Mouse (Mus musculus): ENCODE measurements around the gene Itpr3. TPM values are rescaled to one million over a fixed set of nuclear protein-coding genes. Genes with fewer than 3 reads are reported as not detected.

Gene Itpr3
- polyA plus RNA-seq (2015; fragmentation: Nextera tagmentation; extraction: Ambion mirVana), result 4.5 and 4.9 TPM in 2 replicates

GRCm38 (mm10) chr17:27056812-27057516, at the start of gene Itpr3:
TSS of gene Itpr3 (plus strand) at chr17:27057304.
- DNase-seq (ENCODE audit: low spot score), result peak; percentile 91

GRCm38 (mm10) chr17:27008277-27008676, 48.8 kb upstream of the Itpr3 start:
- DNase-seq (ENCODE audit: low spot score), result no peak

- no peak for DNase-seq (ENCODE audit: low spot score)
Observed at GRCm38 (mm10) chr17:27011167-27011566, 45.9 kb upstream of the Itpr3 start.

GRCm38 (mm10) chr17:27011998-27012672, 45.0 kb upstream of the Itpr3 start:
- DNase-seq (ENCODE audit: low spot score), result peak; percentile 80

DNA sequence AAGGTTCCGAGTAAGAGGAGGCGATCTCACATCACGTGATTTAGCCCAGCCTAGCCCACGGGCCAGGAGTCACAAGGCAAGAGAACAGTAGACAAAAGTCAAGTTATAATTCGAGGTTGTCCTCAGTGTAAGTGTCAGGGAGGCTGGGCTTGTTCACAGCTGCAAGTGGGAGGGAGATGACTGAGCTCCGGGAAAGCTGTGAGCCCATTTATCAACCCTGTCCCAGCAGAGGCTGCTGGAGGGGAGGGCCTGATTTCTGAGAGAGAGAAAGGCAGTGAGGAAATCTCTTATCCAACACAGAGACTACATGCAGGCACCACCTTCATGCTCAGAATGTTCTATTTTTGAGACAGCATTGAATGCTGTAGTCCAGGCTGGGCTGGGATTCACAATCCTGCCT, 44.2 kb upstream of the Itpr3 start:
- peak; percentile 26 for DNase-seq (ENCODE audit: low spot score)

DNA sequence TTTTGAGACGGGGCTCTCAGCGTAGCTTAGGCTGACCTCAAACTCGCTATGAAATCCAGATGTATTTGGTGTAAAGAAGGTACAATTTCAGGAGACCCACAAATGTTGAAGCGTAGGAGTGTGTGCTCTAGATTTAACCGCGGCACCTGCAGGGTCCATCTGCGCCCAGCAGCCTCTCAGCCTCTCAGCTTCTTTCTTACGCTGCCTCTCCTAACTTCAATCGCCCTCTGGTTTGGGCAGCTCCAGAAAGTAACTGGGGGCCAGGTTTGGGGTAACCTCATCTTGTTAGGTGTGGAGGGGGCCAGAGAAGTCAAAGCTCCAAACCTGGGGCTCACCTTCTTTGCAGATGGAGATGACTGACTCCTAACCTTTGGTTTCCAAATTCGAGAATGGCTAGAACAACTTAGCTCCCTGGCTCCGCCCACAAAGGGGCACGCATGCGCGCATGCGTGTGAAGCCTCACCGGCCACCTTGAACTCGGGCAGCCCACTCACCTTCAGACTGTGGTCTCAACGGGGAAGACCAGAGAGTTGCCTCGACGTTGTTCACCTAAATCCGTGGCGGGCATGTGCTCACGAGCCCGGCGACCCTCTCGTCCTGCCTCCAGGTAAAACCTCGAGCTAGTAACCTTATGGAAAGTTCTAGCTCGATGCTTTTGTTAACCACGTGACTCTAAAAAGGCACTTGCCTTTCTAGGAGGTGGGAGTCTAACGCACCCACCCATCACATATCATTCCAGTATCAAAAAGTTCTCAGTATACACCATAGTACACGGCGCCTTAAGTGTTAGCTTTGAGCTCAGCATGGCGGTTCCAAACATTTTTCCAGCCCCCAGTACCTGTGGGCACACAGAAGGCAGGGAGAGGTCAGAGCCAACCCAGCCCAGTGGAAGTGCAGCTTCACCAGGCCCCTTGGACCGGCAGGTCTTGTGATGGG, 39.3 kb upstream of the Itpr3 start:
- DNase-seq (ENCODE audit: low spot score), result peak; percentile 93

DNA sequence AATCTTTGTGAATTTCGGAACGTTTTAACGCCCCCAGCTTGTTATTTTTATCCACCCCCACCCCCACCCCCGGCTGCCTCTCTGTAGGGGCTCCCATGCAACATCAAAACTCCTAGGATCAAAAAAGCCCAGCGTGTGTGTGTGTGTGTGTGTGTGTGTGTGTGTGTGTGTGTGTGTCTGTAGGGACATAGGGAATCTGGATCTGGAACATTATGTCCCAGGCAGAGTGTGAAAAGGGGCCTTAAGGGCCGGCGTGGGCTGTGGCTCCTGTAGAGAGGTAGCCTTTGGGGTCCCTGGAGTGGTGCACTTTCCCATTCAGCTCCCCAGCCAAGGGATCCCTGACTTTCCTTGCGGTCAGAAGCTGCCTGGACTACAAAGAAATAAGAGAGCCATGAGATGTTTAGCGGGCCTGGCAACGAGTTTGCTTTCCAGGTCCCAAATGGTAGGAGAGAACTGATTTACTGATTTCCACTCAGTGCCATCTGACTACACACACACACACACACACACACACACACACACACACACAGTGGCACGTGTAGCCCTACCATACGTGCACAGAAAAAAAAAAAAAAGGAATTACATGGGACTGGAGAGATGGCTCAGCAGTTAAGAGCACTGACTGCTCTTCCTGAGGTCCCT, 38.4 kb upstream of the Itpr3 start:
- no peak for DNase-seq (ENCODE audit: low spot score)

DNA sequence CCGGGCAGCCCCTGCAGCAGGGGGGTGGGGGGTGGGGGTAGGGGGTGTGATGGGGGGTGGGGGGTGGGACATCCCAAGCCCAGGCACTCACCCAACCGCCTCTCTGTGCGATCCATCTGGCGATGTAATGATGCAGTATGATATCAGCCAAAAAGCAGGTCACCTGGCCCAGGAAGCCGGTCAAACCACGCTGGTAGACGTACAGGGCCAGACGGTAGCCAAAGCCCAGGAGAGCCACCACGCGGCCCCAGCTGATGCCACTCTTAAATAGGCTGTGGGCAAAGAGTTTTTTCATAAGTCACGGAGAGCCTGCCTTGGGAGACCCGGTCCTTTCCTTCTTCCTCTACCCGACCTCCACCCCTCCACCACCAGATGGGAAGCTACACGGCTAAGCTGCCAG, 36.0 kb upstream of the Itpr3 start:
- DNase-seq (ENCODE audit: low spot score), result no peak

DNA sequence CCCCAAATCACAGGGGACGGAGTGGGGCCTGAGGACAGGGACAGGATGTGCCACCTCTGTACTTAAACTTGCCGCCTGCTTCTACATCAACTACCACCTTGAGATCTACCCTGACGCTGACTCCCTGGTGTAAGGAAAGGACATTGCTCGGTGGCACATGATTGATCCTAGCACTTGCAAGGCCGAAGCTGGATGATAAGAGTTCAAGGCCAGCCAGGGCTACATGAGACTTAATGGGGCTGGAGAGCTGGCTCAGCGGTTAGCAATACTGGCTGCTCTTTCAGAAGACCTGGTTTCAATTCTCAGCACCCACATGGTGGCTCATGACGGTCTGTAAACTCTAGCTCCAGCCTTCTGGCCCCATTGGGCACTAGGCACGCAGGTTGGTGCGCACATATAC, 35.4 kb upstream of the Itpr3 start:
- no peak for DNase-seq (ENCODE audit: low spot score)

GRCm38 (mm10) chr17:27023342-27023741, 33.8 kb upstream of the Itpr3 start:
- DNase-seq (ENCODE audit: low spot score), result no peak

DNA sequence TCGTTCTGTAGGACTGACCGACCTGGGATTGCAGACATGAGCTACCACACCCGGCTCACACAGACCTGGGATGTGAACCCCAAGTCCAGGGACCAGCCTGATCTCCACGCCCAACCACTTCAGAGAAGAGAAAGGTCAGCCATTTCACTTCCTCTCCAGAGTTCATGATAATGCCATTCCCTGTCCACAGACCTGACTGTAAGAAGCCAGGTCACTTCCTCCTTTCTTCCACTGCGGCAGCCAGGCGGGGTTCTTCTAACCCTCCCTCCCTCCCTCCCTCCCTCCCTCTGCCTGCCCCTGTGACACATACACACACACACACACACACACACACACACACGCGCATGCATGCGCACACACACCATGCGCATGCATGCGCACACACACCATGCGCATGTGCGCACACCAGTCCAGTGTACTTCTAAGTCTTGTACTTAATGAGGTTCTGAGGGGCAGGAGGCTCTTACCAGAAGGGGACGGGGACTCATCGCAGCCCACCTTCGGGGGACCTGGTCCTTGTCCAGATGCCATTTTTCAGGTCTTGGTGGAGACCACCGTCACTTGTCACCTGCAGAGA, 31.7 kb upstream of the Itpr3 start:
- DNase-seq (ENCODE audit: low spot score), result no peak

GRCm38 (mm10) chr17:27025951-27026350, 31.2 kb upstream of the Itpr3 start:
- DNase-seq (ENCODE audit: low spot score), result no peak

DNA sequence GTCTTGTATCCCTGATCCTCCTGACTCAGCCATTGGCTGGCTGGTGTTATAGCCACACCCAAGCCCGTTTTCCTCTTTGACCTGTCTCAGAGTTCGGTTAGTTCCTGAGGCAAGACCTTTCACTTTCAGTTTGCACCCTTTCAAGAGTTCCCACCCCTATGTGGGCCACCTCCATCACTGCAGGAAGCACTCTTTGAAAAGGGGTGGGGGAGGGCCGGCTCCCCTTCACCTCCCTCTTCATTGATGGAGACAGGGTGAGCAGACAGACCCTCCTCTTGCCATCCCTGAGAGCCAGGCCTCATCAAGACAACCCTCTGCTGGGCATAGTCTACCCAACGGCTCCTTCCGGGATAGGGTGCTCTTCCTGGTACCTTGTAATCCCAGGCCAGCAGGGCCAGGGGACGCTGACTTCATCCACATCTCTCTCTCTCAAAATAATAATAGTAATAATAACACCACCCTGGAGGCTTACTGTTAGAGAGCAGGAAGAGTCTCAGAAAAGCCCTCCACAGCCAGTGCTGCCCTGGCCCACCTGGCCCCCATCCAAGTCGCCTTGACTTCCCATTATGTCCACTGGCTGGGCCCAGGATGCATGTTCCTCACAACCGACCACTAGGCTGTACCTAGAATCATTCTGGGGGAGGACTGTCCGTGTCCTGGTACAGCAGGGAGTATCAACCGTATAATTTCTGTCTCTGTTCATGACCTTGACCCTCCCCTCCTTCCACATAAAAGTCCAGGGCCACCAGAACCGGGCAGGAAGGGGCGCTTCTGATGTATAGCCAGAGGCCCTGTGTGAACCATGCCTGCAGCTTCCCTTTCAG, 29.4 kb upstream of the Itpr3 start:
- DNase-seq (ENCODE audit: low spot score), result peak; percentile 83

DNA sequence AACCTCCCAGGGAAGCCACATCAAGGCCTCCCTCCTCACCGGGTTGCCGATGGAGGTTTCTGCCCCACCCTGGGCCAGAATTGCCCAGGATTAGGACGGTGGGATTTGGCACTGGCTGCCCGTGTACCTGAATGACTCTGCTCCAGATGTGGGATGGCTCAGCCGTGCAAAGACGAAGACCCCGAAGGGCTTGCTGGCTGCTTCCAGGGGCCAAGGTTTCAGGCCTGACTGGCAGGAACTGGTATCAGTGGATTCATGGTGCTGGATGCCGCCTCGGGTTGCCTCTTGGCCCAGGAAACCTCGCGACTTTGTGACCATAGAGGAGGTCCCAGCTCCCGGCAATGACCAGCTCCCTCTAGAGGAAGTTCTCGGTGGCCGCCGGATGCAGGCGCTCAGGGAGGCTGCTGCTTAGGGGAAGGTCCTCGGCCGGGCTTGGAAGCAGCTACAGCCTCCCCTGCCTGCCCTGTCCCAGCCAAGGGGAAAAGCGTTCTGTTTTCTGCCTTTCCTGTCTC, 28.8 kb upstream of the Itpr3 start:
- peak; percentile 78 for DNase-seq (ENCODE audit: low spot score)

DNA sequence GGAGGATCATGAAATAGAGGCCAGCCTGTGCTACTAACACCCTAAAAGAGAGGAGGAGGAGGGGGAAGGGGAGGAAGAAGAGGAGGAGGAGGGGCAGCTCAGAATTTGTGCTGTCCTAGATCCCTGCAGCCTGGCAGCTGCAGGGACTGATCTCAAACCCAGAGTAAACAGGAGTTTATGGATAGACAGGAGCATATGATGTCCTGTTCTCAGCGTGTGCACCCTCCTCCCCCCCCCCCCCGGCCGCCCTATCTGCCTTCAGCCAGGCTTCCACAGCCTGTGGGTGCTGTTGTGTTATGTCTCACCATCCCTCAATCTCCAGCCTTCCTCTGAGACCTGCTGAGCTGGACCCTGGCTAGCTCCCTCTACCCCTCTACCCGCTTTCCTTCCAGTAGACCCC, 28.2 kb upstream of the Itpr3 start, which contains the start of gene Bak1:
TSS of gene Bak1 (minus strand) at position 101 of the 400 bp plus-strand sequence.
- DNase-seq (ENCODE audit: low spot score), result no peak

GRCm38 (mm10) chr17:27029431-27029830, 27.7 kb upstream of the Itpr3 start:
- DNase-seq (ENCODE audit: low spot score), result no peak

- DNase-seq (ENCODE audit: low spot score), result no peak
Observed at GRCm38 (mm10) chr17:27030896-27031295, 26.2 kb upstream of the Itpr3 start.

DNA sequence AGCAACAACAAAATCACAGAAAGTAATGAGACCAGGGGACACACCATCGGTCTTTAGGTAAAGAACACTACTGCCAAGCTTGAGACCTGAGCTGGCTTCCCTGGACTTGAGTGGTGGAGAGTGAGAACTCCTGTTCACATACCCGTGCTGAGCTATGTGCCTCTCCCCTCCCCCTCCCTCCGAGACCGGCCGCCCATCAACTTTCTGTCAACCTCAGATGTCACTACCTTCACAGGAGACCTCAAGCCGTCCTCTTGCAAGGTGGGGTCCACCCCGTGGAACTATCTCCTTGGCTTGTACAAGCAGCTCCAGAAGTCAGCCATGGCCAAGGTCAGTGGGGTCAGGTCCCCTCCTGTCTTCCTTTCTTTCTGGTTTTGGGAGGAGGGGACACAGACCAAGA, 24.8 kb upstream of the Itpr3 start:
- DNase-seq (ENCODE audit: low spot score), result no peak

DNA sequence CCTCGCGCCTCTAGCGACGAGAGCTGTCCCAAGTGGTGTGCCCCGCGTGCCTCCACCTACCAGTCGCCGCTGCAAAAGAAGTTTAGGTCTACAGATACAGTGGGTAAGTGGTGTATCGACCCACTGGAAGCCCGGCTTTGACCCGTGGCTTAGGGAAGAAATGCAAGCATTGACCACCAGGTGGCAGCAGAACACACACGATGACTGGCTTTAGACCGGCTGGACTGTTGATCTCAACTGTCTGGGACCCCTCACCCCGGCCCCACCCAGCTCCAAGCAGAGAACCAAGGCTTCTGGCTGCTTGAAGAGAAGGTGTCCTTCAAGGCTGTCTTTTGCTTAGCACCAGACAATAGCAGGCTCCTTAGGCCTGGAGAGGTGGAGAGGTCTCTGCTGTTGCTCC, 24.2 kb upstream of the Itpr3 start:
- DNase-seq (ENCODE audit: low spot score), result peak; percentile 70

DNA sequence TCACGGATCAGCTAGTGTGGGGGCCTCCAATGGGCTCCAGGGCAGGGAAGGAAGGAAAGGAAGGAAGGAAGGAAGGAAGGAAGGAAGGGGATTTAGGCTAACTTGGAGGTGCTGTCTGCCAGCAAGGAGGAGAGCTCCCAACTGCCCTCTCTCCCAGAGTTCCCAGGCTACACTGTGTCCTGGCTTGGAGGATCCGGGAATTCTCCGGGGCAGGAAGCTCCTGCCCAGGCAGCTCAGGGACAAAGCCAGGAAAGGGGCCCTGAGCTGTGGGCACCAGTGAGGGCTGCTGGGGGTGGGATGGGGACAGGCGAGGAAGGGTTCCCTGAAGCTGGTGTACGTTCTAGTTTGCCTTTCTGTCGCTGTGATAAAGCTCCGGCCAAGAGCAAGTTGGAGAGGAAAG, 20.6 kb upstream of the Itpr3 start:
- no peak for DNase-seq (ENCODE audit: low spot score)
